Mouse (Mus musculus) layer of hippocampus, postnatal 25 days (tissue): ENCODE data around the gene Syne1. TPM values are rescaled to one million over a fixed set of nuclear protein-coding genes. Genes with fewer than 3 reads are reported as not detected.
A peak's percentile ranks its signal among the peaks of the same experiment; 100 is the strongest.

Experiments used
- DNase-seq, 2 experiments: peaks; one replicate each; pipeline ENCODE4 v3.0.0; 2022; ENCODE audit warnings: mixed read lengths in 2 of 2, low spot score in 1 of 2; ENCODE audit errors: extremely low spot score in 1 of 2
- total RNA-seq, 2 experiments: library from RNA; stranded (reverse); gene quantifications; 2 replicates each; pipeline ENCODE4 v1.2.3; 2021

Syne1 gene
- total RNA-seq, 2 experiments from 2014 or later = 241 to 279 TPM

DNA sequence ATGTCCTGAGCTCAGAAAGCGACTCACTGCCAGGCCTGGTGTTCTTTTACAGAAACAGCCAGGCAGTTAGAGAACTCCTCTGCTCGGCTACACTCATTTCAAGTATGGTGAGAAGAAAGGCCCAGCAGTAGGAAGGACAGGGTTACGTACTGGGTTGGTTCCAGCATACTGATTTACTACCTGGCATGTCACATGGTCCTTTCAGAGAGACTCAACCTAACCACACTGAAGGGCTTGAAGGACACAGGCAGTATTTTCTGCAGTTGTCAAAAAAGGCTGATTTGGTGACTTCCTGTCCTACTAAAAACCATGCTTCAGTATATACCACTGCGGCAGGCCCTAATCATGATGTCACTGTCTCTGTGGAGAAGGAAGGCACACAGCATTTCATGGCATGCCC lies 238.8 kb downstream of the Syne1 start:
- DNase-seq = no peak

DNA sequence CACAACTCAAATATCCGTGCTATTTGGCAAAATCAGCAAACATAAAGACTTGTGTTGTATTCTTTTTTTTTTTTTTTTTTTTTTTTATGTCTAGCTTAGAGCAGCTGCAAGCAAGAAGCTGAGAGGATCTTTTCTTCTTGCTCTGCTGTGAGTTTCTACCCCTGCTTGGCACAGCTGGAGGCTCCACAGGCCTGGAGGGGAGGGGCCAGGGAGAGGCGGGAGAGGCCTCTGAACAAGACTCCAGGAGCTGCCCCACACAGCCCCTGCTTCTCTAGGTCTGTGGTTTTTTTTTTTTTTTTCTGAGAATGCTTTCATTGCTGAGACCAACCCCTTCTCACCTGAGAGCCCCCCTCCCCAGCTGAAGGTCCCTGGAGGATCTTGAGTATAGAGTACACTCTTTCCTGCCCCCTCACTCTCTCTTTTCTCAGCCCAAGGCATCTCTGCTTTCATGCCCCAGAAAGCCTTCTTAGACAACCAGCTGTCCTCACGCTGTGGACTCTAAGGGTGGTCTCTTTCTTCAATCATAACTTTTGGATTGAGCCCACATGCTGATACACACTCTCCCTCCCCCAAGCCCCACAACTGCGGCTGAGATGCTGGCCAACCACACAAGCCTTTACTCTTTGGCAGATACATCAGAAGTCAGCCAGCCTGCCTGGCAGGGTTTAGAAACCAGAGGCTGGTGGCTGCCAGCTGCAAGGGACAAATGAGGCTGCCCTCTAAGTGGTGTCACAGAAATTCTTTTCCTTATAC lies 241.1 kb downstream of the Syne1 start:
- DNase-seq = no peak

DNA sequence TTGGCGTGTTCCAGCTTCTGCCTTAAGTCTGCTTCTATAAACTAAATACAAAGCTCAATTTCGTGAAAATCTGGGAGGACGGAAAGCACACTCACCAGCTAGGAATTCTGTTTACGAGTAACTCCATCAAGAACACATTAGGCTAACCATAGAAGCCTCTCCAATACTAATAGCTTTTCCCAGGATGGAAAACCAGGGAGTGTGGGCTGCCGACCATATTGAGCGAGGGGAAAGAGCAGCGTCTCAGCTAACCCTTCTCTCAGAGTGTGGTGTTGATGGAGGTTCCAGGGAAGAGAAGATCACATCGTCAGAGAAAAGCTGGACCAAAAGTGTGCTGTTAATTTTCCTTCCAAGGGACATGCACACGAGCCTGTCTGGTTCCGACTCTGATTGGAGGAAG lies 241.9 kb downstream of the Syne1 start:
- DNase-seq = no peak

DNA sequence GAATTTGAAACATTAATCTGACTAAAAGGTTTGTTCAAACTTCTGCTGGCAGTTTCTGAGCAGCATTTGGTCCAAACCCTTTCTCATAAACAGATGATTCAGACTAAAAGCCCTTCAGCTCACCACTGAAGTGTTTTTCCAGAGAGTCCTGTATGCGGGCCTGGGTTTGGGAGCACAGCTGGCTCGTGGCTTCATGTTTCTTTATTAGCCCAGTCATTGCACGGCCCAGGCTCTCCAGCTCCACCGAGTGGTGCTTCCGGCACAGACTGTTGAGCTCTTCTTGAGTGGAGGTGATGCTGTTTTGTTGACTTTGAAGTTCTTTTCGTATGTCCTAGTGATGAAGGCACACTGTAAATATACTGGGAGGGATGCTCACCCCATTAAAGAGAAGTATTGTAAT lies 245.7 kb downstream of the Syne1 start:
- DNase-seq = no peak

DNA sequence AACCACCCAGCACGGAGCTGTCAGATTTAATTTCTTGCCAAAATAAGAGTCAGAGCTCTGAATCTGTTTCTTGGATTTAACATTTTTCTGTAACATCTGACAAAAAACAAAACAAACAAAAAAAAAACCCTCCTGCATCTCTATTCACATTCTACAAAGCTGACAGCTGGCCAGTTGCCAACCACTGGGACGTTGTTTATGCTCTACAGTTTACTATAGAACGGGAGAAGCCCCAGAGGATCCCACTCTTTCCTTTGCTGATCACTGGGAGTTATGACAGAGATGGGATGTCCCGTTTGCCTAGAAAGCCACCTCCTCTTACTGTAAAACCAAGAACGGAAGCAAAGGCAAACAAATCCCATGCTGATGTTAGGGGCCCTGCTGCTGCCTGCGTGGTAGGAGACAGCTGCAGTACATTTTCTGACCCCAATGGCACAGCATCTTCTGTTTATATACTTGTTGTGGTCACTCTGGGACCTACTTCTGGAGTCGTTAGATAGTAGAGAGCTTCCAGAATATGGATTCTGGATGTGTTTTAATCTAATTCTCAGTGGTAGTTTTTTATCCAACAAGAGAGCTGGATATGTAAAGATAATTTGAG lies 255.9 kb downstream of the Syne1 start:
- DNase-seq = no peak

DNA sequence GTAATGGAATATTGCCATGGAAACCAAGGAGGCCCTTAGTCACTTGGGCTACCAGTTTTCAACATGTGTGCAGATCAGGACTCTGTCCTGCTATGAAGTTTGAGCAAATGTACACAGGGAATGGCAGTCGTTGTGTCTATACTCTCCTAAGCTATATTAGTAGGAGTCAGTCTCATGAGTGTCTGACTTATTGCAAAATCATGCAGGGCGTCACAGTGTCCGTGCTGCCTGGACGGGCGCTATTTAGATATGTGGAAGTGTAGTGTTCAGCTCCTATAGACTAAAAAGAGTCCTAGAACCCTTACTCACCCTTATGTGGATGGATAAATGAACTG lies 261.7 kb downstream of the Syne1 start:
- DNase-seq = no peak

DNA sequence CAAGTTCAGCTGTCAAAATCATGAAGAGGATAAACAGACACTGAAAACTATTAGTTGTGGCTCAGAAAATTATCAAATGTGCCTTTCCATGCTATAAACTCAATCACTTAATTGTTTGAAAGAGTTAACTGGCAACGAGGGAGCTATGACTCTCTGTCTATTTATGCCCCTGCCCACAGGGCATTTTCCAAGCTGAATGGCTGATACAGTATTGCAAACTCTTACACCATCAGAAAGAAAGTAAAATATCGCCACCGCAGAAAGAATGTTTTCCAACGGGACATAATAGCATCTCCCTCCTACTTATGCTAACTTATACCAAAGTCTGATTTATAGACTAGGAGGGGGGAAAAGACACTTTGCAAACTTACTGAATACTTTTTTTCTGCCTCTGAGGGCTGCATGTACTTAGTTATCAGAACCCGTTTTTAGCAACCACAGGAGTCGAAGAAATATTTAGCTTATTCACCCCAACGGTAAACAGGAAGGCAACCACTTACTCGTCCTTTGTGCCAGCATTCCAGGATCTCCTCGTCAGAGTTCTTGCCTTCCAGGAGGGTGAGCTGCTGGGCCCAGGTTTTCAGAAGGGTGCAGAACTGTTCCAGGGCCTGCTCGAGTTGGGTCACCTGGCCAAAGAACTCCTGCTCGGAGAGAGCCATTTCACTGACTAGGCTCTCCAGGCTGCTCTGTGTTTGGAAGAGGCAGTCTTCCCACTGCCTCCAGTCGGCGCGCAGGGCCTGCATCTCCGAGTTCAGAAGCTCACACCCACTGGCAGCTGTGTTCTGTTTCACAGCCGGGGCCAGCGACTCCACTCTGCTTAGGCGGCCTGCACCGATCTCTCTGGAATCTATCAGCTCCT lies 262.3 kb downstream of the Syne1 start:
- peak; percentile 28 to 36 for DNase-seq

DNA sequence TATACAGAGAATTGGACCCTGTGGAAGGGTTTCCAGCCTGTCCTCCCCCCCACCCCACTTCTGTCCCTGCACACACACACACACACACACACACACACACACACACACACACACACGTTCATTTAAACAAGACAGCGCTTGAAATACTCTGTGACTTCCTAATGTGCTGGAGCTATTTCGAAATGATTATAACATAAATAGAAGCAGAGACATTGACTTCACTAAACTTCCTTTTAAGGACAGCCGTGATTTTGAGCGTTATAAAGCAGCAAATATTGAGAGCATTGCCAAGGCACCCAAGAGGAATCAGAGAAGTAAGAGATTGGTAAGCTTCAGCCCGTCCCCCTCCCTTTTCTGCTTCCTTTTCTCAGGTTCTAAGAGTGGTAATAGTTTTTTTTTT lies 263.0 kb downstream of the Syne1 start:
- no peak for DNase-seq

DNA sequence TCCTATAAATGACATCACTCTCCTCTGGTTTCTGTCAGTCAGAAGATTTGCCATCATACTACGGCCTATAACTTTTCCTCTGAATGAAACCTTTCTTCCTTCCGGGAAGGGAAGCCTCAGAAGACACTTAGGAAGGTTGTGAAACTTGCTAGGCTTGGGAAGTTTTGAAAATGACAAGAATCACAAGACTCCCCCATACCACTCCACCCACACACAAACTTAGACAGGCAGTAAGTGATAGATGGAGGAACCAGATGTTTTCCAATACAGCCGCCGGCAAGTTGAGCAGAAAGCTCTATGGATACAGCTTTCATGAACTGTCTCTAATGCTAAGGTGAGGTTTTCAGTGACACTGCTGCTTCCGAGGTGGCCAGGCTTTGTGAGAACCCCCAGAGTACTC lies 275.5 kb downstream of the Syne1 start:
- DNase-seq = no peak

DNA sequence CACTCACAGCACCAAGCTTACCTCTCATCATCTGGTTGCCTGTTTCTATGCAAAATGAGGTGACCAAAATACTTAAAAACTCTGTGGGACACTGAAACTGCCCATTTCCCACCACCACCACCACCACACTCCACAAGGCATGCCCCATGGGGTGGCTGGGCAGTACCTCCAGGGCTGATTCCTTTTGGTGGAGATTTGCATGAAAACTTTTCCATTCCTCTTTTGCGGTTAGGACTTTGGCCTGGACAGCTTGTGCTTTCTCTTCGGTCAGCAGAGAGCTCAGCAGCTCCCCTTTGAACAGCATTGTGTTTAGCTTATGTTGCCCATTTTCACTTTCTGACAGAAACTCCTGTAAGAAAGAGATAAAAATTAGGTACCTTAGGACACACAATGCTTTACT lies 280.6 kb downstream of the Syne1 start:
- DNase-seq = no peak

DNA sequence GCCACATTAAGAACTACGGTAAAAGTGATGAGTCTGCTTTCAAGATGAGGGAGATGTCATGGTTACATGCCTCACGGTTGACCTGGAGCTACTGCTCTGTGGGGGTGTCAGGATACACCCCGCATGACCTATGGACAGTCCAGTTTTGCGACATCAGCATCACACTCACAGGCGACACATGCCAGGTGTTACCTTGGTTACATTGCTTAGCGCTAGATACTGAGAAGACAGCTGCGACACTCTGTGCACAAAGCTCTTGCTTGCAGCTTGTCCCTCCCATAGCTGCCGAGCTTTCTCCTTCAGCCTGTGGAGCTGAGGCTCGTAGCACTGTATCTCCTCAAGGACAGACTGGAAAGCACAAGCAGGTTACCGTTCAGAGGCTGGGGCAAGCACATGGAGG lies 286.9 kb downstream of the Syne1 start:
- DNase-seq = no peak

DNA sequence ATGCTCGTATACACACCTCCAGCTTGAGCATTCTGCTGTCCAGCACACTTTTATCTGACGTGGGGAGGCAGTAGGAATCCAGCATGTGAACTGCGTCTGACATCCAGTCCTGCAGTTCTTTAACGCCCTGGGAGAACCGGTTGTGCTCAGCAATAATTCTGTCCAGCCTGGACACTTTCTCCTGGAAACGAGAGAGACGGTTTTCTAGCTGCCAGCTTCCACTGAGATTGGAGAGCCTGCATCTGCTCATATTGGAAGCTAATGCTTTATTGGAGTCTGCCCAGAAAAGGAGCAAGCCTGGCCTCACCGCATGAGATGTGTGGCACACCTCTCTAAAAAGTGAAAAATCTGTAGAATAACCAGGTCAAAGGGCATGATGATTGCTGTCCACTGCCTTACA lies 288.6 kb downstream of the Syne1 start:
- no peak for DNase-seq

DNA sequence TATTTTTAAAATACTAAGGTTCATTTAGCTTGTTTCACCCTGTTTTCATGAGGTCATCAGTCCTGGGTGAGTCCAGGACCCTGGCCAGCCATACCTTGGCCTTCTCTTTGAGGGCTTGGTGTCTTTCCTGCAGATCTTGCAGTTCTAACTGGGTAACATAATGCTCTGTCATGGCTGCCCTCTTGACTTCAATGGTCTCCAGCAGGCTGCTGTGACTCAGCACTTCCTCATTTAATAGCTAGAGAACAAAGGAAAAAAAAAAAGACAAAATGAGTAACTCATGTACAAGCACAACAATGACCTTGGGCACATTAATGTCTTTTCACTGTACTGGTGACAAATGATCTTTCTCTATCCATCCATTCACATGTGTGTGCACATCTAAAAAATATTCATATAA lies 294.6 kb downstream of the Syne1 start:
- DNase-seq = no peak

DNA sequence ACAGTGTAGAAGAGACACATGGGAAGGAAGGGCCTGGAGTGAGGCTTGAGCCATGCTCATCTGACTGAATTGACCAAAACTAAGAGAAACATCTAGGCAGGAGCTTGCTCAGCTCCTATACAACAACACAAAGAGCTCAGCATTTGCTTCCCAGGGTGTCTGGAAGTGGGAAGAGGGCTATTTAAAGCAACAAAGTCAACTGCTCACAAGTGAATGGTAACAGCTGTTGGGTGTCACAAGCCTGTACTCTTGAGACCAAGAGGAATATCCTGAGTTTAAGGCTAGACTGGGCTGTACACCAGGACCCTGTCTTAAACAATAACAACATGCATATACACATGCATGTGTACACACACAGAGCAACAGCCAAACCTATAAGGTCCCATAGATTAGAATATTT lies 297.5 kb downstream of the Syne1 start:
- DNase-seq = no peak

DNA sequence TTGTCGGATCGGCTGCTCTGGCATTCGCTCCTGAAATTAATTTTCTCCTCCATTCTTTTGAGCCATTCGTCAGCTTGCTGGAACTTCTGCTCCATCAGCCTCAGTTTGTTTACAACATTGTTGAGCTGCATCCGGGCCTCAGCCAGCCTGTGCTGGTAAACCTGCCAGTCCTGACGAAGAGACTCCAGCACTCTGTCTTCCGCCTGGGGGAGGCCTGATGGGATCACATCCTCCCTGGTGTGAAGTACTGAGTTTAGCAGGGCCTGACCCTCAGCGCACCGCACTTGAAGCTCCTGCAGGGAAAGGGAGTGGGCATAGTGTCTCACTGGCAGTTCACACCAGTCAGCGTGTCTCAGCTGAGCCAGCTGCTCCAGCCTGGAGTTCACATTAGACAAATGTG lies 300.6 kb downstream of the Syne1 start:
- DNase-seq = no peak

DNA sequence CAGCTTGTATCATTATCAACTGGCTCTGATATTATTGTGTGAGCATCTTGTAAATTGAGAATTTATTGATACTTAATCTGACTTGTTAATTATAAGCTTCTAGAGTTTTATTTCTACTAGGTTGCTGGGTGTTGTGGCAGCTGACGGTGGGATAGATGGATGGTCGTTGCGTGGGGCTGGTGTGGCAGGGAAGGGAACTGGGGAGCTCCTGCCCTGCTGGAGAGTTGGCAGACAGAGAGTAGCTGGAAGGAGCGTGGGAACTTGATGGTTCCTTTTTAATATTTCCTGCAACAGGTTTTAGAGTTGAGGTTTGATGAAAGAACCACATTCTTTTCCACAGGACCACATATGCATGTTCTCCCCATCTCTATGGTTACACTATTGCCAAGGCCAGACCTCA lies 311.6 kb downstream of the Syne1 start:
- no peak for DNase-seq

DNA sequence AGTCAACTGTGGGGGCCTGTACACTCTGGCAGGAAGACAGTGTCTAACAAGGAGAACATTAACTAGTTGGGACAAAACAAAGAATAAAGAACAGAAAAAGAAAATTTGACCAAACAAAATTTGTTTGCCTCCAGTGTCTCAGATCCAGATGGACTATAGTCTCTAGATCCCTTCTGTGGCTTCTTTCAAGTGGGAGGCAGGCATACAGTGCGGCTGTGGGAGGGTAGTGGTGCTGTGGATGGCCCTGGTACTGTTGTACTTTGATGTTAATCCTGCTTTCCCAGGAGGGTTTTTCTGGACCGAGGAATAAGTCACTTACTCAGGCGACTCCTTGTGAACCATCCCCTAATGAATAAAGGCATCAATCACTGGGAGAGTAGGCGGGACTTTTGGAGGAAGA lies 314.4 kb downstream of the Syne1 start:
- no peak for DNase-seq

DNA sequence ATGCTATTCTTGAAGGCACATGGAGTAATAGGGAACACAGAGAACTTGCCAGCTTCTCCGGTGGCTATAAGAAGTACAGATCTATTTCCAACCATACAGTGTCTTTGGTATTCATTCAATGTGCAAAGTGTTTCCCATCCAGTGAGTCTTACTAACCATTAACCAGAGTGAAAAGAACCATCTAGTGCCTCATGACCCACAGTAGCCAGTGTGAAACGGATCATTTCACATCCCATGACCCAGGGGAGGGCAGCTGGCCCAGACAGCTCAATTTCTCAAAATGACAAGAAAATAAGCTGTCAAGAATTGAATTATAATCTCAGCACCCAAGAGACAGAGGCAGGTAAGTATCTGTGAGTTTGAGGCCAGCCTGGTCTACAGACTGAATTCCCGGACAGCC lies 315.1 kb downstream of the Syne1 start:
- no peak for DNase-seq

DNA sequence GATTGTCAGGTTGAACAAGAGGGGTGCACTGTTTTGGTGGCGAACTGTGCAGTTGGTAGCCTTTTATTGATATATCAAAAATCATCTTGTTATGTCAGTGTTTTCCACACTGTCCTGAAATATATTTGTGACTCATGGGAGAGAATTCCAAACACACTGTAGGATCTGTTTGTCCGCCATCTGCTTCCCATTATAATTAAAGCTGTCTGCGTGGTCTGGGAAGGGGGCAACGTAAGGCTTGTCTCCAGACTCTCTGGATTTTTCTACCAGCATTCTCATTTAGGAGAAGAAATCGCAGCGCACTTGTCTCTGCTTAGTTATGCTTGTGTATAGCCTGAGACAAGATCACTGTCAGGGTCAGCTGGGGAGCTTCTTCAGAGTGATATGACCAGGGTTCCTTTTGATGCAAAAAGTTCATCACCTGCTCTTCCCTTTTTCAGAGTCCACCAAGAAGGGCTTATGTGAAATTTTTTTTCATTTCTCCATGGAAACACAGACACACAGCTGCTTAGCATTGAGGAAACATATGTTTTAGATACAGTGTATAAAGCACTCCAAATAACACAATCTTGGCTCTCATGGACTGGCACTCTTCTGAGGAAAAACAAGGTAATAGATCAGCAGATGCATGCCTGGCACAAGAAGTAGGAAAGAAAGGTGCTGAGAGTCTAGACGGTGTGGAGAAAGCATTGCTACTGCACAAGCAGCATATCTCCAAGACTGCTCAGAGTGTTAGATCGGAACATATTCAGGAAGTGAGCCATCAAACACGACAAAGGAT lies 316.4 kb downstream of the Syne1 start:
- no peak for DNase-seq

DNA sequence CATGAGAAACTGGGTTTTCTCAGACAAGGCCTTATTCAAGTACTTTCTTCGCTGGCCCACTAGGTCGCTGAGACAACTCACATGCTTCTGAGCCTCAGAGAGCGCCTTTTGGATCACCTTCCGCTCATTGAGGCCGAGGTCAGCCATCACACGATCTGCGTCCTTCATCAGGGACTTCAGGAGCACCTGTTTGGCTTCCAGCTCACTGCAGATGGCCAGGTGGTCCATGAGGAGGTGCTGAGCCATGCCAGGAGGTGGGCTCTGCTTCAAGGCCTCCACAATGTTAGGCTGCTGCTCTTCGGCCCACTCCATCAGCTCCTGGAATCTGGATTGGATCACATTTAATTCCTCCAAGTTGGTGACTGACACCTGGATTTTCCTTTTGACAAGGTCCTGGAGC lies 322.2 kb downstream of the Syne1 start:
- DNase-seq = no peak
